In the genomic region with DNA sequence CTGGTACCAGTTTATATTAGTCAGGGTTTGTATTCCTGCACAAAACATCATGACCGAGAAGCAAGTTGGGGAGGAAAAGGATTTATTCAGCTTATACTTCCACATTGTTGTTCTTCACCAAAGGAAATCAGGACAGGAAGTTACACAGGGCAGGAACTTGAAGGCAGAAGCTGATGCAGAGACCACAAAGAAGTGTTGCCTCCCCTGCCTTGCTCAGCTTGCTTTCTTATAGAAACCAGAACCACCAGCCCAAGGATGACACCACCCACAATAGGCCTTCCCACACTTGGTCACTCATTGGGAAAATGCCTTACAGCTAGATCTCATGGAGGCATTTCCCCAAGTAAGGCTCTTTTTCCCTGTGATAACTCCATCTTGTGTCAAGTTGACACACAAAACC, we compare ENCODE assay signal across 26 mouse cellular contexts.
DNase-seq lines count a peak whose midpoint lies in the region; ATAC-seq and TF ChIP-seq lines count a peak whose summit lies in the region.
"Had no signal": no experiment of that assay in that cellular context is flagged by ENCODE, and none has a peak within 500 bp of the region (broad histone marks: within the 10 kb centered on the region; RNA-seq: fewer than 3 reads in every experiment).

No protein-coding gene starts in this region.

- ATAC-seq in granulocyte monocyte progenitor cell, adult 5-6 weeks (replicated peaks; ENCODE audit: poor library complexity, severe bottlenecking), result peak; percentile 82
- ATAC-seq in megakaryocyte progenitor cell, adult 5-6 weeks (replicated peaks; ENCODE audit: poor library complexity), result peak; percentile 69
- ATAC-seq: activated CD4-positive, CD25-positive, alpha-beta regulatory T cell, adult 4 months; CD4-positive, CD25-positive, alpha-beta regulatory T cell, adult 4 months; forebrain, embryonic 13.5 days; forebrain, embryonic 15.5 days; Patski had no signal

- TF ChIP-seq CTCF in bone marrow macrophage, adult 2 months (IDR thresholded peaks at IDR 0.05; ENCODE audit: low read depth, low read length), result no peak

- peaks cover 24% of the 10 kb centered on the region for H3K4me1 ChIP-seq in bone marrow macrophage, adult 2 months (ENCODE audit: control insufficient read depth, insufficient read depth, low read length)
- H3K4me1 ChIP-seq: embryonic facial prominence, embryonic 10.5 days; embryonic facial prominence, embryonic 12.5 days; forebrain, embryonic 13.5 days; forebrain, embryonic 15.5 days had no signal

- H3K27ac ChIP-seq in bone marrow macrophage, adult 2 months (ENCODE audit: insufficient read depth, low read depth, low read length), result peak overlapping the region; percentile 60
- H3K27ac ChIP-seq in macrophage, result peak overlapping the region; percentile 71
- H3K27ac ChIP-seq: embryonic facial prominence, embryonic 10.5 days; embryonic facial prominence, embryonic 12.5 days; forebrain, embryonic 13.5 days; forebrain, embryonic 15.5 days had no signal

- TF ChIP-seq POLR2A in bone marrow macrophage, adult 2 months (IDR thresholded peaks at IDR 0.05; ENCODE audit: borderline replicate concordance, low read depth, low read length), result no peak

- WGBS in macrophage (ENCODE audit: missing documents), result 11% methylated on average over 1 of the region's 1 CpGs

- DNase-seq in heart, adult 18-20 months, result no peak
- no peak for DNase-seq in left cerebral cortex, adult 9 months (ENCODE audit: low spot score in 2 of 2)
- no peak for DNase-seq in right cerebral cortex, adult 2 months (ENCODE audit: low spot score in 2 of 2)
- no peak for DNase-seq in urinary bladder, adult 18-20 months (ENCODE audit: low spot score in 2 of 2)
- DNase-seq: adrenal gland, adult 8-10 months; adrenal gland, postnatal 14 days; adrenal gland, postnatal 36 days; B cell, adult 2 months; cerebellum, adult 11 months; cerebellum, adult 18-20 months; cerebellum, adult 8-10 months; cerebellum, adult 9-11 months; cerebellum, postnatal 14 days; cerebellum, postnatal 36 days had no signal

- no peaks in the 10 kb centered on the region for H3K36me3 ChIP-seq in macrophage (ENCODE audit: inconsistent target)
- H3K36me3 ChIP-seq: embryonic facial prominence, embryonic 10.5 days; embryonic facial prominence, embryonic 12.5 days; forebrain, embryonic 15.5 days; G1E had no signal

- H3K4me3 ChIP-seq in bone marrow macrophage, adult 2 months (ENCODE audit: insufficient read depth, low read length), result no peak overlapping the region
- no peak overlapping the region for H3K4me3 ChIP-seq in macrophage (ENCODE audit: inconsistent target)
- H3K4me3 ChIP-seq: embryonic facial prominence, embryonic 10.5 days; embryonic facial prominence, embryonic 12.5 days; forebrain, embryonic 13.5 days; forebrain, embryonic 15.5 days had no signal

- H3K79me2 ChIP-seq in macrophage (ENCODE audit: inconsistent target), result no peaks in the 10 kb centered on the region
